Mouse (Mus musculus): Measurements from ENCODE around the gene Napb.
"Not testable (repeated sequence)": the region's sequence is repeated elsewhere in the genome, so short reads cannot be mapped to it uniquely, and the experiment has no call there.

The Napb gene

DNA sequence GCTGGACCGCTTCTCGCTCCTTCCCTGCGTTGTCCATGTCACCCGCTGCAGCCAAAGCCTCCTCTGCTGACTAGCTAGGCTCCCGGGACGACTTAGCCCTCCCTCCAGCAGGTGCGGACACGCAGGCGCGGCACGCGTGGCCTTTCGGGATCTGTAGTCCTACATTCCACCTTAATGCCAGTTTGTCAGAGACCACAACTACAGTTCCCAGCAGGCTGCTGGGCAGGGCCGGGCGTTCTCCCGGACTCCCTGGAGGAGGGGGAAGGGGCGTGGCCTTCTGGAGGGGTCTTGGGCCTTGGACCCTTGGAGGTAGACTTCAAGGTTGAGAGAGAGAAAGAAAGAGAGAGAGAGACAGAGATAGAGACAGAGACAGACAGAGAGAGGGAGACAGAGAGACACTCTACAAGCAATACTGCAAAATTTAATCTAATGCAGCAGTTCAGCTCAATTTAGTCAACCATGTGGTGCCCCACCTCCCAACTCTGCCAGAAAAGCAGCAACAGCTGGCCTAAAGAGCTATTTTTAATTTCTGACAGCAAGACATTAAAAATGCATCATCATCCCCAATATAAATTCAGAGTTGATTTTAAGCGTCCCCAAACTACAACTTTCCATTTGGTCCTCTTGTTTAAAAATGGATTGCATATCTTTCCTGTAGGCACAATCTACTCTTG, at the start of gene Napb:
Gene Napb, minus strand, starts transcription at position 141 of the 674 bp plus-strand sequence.
- peak; percentile 98 for DNase-seq

DNA sequence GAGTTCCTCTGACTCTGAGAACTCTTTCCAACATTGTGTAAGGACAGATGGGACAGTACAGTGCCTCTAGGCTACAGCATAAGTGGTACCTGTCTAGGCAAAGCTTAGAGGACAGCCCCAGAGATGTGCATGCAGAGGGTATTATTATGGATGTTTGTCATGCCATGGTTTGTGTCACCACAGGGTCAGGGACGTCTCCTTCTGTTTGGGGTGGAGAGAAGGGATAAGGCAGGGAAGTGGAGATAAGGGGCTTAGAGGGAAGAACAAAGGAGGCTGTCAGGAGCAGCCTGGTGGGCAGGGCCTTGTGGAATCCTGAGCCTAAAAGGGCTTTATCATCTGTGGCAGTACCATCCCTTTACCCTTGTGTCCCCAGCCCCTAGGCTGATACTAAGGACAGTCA, 49.4 kb upstream of the Napb start, which contains the start of gene 8030411F24Rik:
Gene 8030411F24Rik, plus strand, starts transcription at position 301 of the 400 bp plus-strand sequence.
- no peak for DNase-seq

DNA sequence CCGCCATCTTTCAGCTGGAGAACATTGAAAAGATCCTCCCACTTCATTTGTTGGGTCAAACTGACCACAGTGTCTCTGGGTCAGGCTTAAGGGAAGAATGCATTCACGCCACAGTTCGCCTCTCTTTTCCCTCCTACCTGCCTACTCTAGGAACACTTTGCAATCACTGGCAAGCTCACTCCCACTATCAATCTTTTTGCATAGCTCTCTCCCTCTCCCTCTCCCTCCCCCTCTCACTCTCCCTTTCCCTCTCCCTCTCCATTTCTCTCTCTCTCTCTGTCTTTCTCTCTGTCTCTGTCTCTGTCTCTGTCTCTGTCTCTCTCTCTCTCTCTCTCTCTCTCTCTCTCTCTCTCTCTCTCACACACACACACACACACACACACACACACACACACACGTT, 39.1 kb upstream of the Napb start, which contains the start of gene Cst11:
Gene Cst11, minus strand, starts transcription at position 101 of the 400 bp plus-strand sequence.
- DNase-seq = not testable (repeated sequence)

DNA sequence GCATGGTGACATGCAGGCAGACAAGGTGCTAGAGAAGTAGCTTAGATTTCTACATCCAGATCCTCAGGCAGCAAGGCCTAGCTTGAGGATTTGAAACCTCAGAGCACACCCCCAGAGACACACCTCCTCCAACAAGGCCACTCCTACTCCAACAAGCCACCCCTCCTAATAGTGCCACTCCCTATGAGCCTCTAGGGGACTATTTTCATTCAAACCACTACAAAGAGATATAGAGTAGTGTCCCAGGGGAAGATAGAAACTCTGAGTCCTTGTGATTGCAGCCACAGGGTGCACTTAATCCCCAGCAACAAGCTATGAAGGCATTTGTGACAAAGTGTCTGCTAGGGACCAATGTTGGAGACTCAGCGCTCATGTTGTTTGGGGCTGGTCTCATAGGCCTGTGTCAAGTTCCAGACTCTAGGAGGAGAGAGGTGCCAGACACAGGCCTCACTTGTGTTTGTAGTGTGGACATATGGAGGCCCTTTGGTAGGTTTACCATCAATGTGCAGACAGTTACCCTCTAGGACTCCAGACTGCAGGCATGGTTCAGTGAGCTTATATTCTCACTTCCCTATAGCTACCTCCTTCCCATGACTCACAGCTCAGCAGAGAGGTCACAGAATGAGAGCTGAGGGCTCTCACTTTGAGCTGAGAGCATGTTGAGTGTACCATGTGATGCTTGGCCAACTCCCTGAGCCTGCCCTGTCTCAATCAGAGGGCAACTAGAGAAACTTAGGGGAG, 31.6 kb upstream of the Napb start:
- DNase-seq = no peak

DNA sequence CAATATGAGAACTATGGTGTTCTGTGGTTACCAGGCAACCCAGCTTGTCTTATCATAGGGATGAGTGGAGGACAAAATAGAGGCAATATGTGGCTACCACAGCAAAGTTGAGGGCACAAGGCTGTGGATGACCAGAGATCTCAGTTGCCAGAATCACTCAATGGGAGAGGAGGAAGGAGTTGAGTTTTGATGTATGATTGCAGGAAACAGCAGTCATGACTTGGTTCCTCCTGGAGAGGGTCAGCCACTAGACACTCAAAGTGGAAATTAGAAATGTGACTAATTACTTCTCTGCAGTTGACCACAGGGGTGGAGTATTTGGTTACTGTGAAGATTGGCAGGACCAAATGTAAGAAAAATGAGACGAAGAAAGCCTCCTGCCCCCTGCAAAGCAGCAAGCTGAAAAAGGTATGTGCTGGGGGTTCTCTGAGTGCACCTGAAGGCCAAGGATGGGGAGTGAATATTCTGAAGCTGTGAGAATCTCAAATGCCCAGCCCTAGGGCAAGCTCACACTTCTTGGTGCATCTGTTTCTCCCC, 22.1 kb upstream of the Napb start:
- DNase-seq = no peak

DNA sequence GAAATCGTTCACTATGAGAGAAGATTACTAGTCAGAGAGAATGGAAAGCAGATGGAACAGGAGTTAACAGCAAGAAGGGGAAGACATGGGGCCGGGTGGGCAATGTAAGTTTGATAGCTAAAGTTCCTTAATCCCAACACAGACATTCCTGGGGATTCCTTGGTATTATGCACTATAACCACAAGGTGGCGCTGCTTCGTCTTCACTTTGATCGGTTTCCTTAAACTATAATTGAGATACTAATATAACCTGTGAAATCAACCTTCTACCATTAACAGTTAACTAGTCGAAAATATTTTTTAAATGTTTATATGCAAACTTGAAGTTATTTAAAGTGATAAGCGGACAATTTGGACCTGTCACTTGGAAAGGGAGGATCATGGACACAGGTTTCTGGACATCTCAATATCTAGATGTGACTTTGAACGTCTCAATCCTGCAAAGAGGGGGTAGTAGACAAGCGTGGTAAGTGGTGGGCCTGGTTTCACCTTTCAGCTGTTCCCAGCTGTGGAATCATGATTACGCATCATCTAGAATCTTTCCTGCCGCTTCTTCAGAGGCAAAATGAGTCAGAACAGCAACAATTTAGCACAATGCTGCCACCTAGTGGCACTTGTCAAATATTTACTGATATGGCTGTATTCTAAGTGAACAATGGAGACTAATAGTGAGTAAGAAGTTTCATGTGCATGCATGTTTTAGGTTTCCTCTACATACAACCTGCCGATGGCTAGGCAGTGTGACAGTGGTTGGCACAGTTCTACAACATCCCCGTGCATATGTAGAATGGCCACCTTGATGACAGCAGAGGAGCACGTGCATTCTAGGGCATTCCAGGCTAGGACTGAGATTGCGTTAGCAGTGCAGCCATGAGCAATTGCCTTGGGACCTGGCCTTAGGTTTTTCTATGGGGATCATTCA, 19.9 kb upstream of the Napb start:
- peak; percentile 81 for DNase-seq

DNA sequence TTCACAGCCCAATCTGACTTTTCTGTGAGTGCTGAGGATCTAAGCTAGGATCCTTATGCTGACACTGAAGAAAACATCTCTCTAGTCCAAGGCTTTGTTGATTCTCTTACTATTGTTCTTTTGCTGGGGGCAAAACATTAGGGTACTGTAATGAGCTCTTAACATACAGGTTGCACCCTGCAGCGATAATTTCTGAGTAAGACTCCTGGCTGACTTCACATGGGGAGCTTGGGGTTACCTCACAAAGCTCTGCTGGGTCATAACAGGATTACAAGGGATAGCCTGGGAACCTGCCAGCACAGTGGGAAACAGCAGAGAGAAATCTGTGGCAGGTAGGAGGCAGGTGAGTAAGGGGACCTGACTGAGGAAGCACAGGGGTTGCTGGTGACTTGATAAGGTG, 17.8 kb upstream of the Napb start, which contains the start of gene Cstl1:
Gene Cstl1, plus strand, starts transcription at position 301 of the 400 bp plus-strand sequence.
- no peak for DNase-seq

DNA sequence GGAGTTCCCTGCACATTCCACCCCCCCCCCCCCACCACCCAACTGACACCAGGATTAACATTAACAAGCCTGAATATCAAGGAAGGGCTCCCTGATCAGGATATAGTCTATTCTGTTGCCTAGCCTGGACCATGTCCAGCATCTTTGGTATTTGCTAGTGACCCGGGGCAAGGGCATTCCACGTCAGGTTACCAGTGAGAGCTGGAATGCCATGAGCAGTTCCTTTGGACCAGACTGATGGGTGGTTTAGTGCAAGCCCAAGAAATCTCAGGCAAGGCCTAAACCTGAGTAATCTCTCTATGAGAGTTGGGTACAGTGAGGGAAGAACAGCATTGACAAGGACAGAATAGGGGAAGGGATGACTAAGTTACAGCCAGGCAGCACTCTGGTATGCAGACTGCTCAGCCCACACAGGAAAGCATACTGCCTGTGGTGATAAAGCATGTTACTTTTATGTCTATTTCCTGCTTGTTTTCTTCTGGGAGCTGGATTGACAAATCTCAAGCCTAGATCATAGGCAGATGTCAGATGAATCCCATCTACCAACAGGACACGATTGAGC, 11.7 kb upstream of the Napb start:
- peak; percentile 46 for DNase-seq

DNA sequence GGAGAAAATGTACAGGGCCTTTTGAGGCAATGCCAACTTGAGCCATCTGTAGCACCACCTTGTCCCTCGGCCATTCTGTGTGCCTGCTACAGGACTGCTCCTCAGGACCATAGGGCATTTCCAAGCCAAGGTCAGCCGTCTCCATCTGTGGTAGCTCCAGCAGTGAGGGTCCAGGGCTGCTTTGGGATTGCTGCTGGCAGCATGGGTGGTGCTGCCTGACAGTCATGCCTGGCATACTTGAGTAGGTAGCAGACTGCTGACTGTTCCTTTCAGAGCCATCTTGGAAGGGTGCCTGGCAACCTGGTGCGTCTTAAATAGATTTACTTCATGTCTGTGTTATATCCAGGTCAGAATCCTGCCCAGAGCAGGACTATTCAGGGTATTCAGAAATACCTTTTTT, 10.7 kb upstream of the Napb start:
- DNase-seq = peak; percentile 98

DNA sequence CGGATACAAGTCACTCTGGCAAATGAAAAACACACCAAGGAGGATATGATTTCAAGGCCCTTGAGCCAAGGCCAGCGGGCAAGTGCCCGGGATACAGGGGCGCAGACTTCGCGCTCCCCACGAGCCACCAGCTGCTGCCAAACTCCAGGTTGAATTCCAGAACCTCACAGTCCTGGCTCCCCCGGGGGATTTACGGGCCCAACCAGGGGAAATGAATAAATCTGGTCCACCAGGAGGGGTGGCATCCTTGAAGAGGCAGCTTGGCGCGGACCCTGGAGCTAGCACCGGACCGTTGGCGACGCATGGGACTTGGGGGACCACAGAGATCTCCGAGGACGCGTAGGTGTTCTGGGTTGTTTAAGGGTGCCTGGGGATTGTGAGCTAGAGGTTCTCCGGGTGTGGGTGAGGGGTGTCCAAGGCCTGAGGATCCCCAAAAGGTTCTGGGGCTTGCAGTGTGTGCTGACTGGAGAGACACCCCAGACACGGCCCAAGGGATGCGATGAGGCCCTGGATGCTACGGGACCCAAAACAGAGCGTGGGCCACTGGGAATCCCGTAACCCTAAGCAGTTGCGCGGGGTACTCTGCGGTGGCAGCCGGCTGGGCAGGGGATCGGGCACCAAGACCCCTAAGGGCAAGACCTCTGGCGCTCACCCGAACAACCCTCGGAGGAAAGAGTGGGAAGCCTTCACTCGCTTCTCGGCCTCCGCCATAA, 497 bp downstream of the Napb start:
- peak; percentile 79 for DNase-seq

DNA sequence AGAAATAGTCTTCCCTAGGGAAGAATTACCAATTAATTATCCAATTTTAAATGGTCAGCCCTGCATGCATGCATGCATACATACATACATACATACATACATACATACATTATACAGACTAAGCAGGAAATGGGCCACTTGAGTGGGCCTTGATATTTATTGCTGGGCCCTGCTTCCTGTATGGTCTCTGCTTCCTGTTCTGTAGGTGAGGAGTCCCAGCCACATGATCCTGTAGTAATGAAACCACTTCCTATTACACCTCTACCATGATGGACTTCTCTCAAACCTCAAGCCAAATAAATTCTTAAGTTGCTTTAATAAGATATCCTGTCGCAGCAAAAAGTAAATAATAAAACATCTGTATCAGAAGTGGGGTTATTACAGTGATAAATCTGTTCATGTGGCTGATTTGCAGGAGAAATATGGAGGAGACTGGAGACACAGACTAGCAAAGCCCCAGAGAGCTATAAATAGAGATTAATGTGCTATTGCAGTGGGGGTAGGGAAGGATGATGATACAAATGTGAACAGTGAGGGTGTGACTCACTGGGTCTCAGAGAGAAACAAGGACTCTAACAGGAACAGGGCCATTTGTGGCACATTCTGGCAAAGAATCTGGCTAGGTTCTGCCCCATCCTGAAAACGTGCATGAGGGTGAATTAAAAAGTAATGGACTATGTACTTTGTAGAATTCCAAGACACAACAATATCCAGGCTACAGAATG, 12.8 kb downstream of the Napb start:
- no peak for DNase-seq

DNA sequence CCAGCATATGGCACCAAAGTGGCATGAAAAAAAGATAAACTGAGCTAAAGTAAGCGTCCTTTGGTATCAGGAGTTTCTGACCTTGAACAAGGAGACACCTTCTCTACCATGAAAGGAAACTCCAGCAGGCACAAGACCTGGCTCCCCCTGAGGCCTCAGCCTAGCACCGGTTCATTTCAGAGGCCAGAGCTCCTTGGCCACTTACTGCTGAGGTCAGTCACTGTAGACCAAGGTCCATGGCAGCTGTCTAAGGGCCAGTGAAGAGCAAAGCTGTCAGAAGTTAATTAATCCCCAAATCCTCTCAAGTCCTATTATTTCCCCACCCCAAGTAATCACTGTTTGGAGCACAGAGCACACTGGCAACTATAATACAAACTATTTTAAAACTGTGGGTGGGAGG, 15.2 kb downstream of the Napb start:
- DNase-seq = no peak

DNA sequence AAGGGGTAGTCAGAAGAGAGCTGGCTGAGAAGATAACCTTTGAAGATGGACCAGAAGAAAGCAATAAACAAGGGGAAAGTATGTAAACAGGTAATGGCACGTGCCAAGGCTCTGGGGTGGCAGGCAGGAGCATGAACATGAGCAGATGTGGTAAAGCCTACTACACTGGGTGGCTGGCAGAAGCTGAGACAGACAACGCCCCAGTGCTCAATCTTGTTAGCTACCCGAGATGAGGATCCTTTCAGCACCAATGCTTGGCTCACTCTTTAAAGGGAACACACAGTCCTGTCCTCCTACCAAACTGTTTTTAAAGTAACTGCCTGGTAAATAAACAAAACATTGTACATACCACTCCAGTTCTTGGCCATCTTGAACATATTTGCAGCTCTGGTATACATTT, 19.9 kb downstream of the Napb start:
- no peak for DNase-seq

DNA sequence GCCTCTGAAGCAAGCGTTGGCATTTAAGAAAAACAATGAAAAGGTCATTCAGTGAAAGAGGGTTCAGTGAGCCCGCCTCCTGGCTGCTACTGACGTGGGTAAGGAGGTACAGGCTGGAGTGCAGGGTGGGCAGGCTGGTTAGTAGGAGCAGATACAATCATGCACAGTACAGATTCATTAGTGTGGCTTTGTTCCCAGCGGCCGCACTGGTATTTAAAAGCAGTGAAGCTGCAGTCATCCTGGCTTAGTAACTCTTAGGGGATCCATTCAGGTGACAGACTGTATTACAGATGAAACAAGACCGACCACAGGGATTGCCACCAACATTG, 25.1 kb downstream of the Napb start:
- DNase-seq = no peak

DNA sequence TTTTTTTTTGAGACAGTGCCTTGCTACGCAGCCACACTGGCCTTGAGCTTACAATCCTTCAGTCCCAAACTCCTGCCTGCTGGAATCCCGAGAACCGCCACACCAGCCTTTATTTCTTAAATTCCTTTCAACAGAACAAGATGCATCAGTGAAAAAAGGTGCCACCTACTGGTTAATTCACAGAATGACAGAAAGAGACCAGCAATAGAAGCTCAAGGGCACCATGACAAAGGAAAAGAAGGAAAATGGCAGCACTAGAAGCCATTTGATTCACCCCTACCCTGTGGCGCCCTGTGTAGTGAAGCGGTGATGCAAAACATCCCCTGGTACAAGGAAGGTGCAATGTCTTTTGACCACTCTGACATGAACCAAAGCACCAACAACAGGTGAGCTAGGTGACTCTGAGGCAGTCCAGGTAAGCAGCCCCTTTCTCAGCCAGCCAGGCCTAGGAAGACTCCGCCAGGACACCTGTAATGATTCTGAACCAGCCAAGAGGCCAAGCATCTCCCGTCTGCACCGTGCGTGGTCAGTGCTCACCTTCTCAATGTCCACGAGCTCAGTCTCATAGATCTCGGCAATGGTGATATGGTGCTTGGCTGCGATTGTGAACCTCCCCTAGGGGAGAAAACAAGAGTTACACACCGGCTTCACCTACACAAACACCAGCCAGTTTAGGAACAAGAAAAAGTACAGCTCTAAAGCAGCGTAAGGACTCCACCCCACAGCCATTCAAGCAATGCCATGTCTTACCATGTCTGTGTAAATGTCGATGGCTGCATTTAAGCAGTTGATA, 25.7 kb downstream of the Napb start:
- no peak for DNase-seq

DNA sequence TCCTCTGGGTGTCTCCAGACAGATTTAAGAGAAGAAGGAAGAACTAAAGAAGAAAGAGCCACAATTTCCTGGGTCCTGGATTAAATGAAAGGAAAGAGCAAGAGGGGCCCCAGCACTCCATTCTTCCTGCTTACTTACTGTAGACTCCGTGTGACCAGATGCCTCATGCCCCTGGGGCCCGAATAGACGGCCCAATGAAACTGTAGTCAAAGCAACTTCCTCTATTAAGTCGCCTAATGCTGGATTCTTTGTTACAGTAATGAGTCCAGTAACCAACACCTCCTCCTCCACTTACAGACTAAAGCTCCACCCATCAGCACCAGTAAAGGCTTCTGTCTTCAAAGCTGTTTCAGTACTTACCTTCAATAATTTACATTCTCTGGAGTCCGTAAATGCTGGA, 33.7 kb downstream of the Napb start:
- no peak for DNase-seq

DNA sequence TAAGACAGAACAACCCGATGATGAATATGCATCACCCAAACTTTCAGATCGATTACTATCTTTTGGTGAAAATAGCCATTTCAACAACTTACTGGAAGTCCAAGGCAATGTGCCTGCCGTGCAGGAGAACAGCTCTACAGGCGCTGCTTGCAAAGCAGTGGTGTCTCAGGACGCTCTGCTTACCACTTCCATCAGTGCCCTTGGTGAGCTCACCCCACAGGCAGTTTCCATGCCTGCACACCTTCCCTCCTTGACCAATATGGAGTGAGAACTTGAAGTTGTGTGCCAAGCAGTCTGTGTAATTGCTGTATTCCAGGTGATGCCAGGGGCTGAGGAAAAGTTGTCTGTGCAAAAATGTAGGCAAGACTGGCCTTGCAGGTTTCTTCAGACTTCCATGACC, 41.5 kb downstream of the Napb start:
- no peak for DNase-seq

DNA sequence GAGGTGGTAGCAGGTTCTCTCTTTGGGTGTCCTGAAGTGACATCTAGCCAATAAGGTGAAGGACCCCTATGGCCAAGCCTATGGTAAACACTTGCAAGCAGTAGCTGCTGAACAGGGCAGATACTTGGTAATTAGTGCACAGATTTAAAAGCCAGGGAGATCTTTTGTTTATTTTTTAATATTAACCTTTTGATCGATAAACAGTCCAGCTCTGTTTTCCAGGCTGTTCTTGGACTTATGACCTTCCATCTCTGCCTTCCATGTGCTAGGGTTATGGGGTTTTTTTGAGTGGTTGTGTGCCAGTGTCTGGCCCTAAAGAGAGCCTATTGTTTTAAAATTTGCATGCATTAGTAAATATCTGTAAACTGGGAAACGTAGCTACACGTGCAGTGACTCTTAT, 42.0 kb downstream of the Napb start:
- DNase-seq = no peak

DNA sequence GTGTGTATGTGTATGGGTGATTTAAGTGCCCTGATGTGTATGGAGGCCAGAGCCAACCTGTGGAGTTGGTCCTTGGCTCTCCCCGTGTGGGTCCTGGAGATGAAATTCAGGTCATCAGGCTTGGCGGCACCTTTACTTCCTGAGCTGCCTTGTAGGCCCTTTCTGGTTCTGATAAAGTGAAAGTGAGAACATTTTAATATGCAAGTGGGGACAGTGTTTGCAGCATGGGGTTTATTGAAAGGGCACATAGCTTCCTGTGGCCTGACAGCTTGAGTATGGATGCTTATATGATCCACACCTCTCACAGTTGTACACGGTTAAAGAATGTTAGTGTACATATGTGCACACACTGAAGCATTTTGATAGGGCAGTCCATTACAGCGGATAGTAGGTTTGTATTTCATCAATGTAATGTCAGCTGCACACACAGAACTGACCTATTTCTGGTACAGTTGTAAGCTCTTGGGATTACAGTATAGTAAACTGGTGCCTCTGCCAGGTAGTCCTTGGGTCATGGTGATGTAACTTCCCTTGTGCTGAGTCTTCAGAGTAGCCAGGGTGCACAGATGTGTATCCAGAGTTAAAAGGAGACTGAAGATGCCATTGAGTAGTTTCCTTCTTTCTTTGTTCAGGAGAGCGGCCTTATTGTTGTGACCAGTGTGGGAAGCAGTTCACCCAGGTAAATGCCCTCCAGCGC, 42.7 kb downstream of the Napb start:
- no peak for DNase-seq

DNA sequence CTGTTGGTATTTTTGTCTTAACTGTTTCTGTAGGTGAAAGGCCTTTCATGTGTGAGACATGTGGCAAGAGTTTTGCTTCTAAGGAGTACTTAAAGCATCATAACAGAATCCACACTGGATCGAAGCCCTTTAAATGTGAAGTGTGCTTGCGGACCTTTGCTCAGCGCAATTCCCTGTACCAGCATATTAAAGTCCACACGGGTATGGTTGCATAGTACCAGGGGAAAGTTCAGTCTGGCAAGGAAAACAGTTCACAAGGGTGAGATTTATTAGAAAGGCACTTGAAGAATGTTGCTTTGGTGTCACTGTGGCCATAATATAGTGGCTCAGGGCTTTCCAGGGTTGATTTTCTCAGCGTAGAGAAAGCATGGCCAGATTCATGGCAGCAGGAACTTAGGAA, 44.3 kb downstream of the Napb start:
- no peak for DNase-seq
